Mouse (Mus musculus) right cerebral cortex, postnatal 10 days (tissue): ENCODE data around the gene Insyn1.

Experiments
- DNase-seq, 2 experiments: peaks; one replicate each; pipeline ENCODE4 v3.0.0; 2021; ENCODE audit warnings: low spot score in 2 of 2

The Insyn1 gene

GRCm38 (mm10) chr9:58534766-58535165, 46.4 kb downstream of the Insyn1 start:
- DNase-seq: peak; percentile 67 to 73

DNA sequence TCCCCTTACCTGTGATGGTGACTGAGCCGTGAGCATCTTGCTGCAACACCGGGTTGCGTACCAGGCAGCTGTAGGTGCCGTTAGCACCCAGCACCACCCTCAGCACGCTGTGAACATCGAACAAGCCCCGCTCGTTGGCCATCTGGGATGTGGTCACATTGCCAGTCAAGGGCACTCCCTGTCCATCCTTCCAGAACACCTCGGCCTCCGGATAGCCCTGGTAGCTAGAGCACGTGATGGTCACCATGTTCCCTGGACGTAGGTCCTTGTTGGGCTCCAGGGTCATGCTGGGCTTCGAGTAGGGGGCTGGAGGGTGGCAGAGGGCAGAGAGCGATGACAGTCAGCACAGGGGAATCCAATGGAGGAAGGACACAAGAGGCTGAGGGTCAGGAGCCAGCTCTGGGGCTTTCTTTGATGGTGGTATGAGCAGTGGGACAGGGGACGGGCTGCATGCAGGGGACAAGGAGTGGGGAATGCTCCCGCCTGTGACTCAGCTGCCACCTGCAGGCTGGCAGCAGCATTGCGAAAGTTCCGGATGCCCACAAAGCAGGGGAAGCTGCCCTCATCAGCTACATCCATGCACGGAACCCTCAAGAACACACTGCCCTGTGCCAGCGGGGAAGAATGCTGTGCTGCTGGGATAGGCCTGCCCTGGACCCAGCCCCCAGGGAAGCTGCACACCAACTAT, 47.2 kb downstream of the Insyn1 start:
- peak; percentile 65 to 74 for DNase-seq

DNA sequence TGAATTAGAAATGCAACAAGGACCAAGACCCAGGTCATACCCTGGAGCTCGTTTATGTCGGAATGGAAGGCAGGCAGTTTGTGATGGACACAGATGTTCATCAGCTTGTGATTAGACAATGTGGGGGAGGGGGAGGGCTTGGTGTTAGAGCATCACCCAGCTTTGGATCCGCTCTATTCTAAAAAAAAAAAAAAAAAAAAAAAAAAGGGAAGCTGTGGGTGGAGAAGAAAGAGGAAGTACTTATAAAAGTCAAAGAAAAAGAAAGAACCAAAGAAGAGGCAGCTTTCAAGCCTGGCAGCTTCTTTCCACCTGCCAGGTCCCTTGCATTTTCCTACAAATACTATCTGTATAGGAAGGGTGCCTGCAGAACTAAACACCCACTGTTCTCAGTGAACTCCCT, 49.4 kb downstream of the Insyn1 start:
- DNase-seq: no peak

- DNase-seq: peak; percentile 68 to 73
These were observed 51.5 kb downstream of the Insyn1 start for GRCm38 (mm10) chr9:58539886-58540285.

- DNase-seq: peak; percentile 90 to 92
These were observed 53.5 kb downstream of the Insyn1 start for GRCm38 (mm10) chr9:58541895-58542338.

DNA sequence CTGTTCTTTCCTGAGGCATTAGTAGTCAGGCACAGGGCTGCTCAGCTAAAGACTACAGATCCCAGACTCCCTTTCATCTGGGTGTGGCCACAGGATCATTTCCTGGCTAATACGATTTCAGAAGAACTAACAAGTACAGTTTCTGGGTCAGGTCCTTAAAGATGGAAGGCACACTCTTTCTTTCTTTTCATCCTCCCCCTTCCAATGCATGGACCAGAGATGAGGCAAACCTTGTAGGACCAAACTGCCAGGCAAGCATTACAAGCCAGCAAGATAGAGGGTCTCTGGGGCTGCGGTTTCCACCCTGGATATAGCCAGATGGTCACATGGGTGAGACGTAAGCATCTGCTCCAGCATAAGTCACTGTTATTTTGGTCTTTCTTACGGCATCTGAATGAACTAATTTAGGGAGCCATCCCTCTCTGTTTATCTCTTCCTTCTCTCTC, 56.5 kb downstream of the Insyn1 start:
- peak; percentile 46 to 68 for DNase-seq

- DNase-seq: no peak
These were observed 57.0 kb downstream of the Insyn1 start for GRCm38 (mm10) chr9:58545428-58545827.

DNA sequence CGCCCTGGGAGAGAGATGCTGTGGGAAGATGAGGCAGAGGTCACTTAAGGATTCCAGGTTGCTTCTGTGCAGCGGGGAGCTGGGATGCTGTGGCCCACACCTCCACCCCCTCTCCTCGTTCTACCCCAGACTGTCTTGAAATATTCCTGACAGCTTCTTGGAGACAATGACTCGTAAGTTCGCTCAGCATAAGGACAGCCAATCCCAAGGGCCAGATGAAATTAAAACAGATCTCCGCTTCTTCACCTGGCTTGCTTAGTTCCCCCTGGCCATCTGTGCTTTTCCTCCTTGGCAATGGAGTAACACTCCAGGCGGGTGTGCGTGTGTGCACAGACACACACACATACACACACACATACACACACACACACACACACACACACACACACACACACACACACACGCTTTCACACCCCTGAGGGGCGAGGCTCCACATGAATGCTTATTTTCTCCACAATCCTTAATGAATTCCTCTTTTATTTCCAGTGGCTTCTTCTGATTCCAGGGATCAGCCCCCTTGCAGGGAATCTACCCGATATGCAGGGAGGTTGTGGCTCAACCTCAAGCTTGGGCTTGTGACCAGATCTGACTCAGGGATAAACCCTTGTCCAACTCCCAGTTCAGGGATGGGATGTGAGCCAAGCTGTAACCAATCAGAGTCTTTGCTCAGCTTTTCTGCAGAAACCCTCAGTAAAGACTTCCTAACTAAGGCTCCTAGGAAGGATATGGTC, 58.4 kb downstream of the Insyn1 start:
- DNase-seq: peak; percentile 53 to 78

DNA sequence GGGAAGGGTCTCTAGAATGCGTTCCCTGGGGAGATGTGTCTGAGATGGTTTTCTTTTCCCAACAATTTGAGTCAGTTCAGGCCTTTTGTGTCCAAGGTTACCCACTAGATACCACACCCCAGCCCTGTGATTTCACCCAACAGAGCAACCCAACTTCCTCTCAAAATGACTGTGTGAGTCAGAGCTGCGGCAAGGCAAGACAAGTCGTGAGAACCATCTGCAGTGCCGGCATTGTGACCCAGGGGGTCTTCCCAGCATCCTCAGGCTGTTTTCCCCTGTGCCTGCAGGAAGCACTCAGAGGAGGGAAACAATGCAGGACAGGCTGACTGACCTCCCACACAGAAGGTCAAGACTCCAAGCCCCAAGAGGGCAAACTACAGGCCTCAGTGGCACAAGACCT, 60.5 kb downstream of the Insyn1 start:
- no peak for DNase-seq
